Mouse (Mus musculus) neutrophil, adult 65 days (primary cell): ENCODE measurements around the gene Pym1. TPM values are rescaled to one million over a fixed set of nuclear protein-coding genes. Genes with fewer than 3 reads are reported as not detected.

Experiments
- total RNA-seq: library from RNA; stranded (reverse); gene quantifications from 2 replicates; pipeline ENCODE4 v1.2.4, GENCODE M21; 2023

Gene Pym1
- total RNA-seq: 23.9 and 25.2 TPM in 2 replicates

GRCm38 (mm10) chr10:128747646-128748251 is at the start of gene Pym1:
Gene Pym1, plus strand, starts transcription at chr10:128747889.

GRCm38 (mm10) chr10:128703895-128704294 is 43.8 kb upstream of the Pym1 start, which contains the start of gene Pmel:
Gene Pmel, plus strand, starts transcription at chr10:128704195.

GRCm38 (mm10) chr10:128704491-128705316 is 43.0 kb upstream of the Pym1 start, which contains the start of gene Cdk2:
Gene Cdk2, minus strand, starts transcription at chr10:128705031.

GRCm38 (mm10) chr10:128744680-128745601 is 2.7 kb upstream of the Pym1 start, which contains the start of gene Dgka:
Gene Dgka, minus strand, starts transcription at chr10:128744855.

GRCm38 (mm10) chr10:128790398-128791124 is 42.9 kb downstream of the Pym1 start, which contains the start of gene Mmp19:
Gene Mmp19, plus strand, starts transcription at chr10:128790910.

GRCm38 (mm10) chr10:128803771-128804270 is 56.1 kb downstream of the Pym1 start, which contains the start of gene Dnajc14:
Gene Dnajc14, plus strand, starts transcription at chr10:128804062.

GRCm38 (mm10) chr10:128804271-128805091 is 56.8 kb downstream of the Pym1 start, which contains the start of gene Tmem198b:
Gene Tmem198b, minus strand, starts transcription at chr10:128804370.

Other genes with a start within 250 kb of the Pym1 start
- gene Myl6b, start 249.2 kb upstream of the Pym1 start, total RNA-seq: 1.9 and 2.0 TPM in 2 replicates
- gene Esyt1, start 222.0 kb upstream of the Pym1 start, total RNA-seq: 116 and 144 TPM in 2 replicates
- 21.4 and 25.9 TPM in 2 replicates for gene Zc3h10, start 200.1 kb upstream of the Pym1 start, total RNA-seq
- gene Rpl41, start 198.6 kb upstream of the Pym1 start, total RNA-seq: 1,166 and 1,291 TPM in 2 replicates
- 28.5 and 31.0 TPM in 2 replicates for gene Pa2g4, start 181.9 kb upstream of the Pym1 start, total RNA-seq
- 0.35 and 0.50 TPM in 2 replicates for gene Erbb3, start 158.2 kb upstream of the Pym1 start, total RNA-seq
- 150 and 359 TPM in 2 replicates for gene Rps26, start 121.1 kb upstream of the Pym1 start, total RNA-seq
- gene Ikzf4, start 101.9 kb upstream of the Pym1 start, total RNA-seq: 0.16 TPM in 1 of 2 replicates, not detected in the other
- gene Suox, start 73.8 kb upstream of the Pym1 start, total RNA-seq: 1.0 and 1.2 TPM in 2 replicates
- 95.8 and 96.9 TPM in 2 replicates for gene Rab5b, start 51.6 kb upstream of the Pym1 start, total RNA-seq
- gene Pmel, start 43.7 kb upstream of the Pym1 start, total RNA-seq: 2.3 and 2.6 TPM in 2 replicates
- gene Cdk2, start 42.9 kb upstream of the Pym1 start, total RNA-seq: 71.8 and 90.9 TPM in 2 replicates
- gene Dgka, start 3.0 kb upstream of the Pym1 start, total RNA-seq: 46.0 and 58.2 TPM in 2 replicates
- 4.7 and 6.9 TPM in 2 replicates for gene Mmp19, start 43.0 kb downstream of the Pym1 start, total RNA-seq
- gene Dnajc14, start 56.2 kb downstream of the Pym1 start, total RNA-seq: 59.9 and 86.6 TPM in 2 replicates
- gene Tmem198b, start 56.5 kb downstream of the Pym1 start, total RNA-seq: 5.1 and 5.8 TPM in 2 replicates
- 24.9 and 29.6 TPM in 2 replicates for gene Sarnp, start 69.4 kb downstream of the Pym1 start, total RNA-seq
- gene Ormdl2, start 73.8 kb downstream of the Pym1 start, total RNA-seq: 20.0 and 24.0 TPM in 2 replicates
- 0.09 and 0.16 TPM in 2 replicates for gene Gdf11, start 143.8 kb downstream of the Pym1 start, total RNA-seq
- gene Cd63, start 153.1 kb downstream of the Pym1 start, total RNA-seq: 149 and 180 TPM in 2 replicates
- gene Rdh5, start 175.0 kb downstream of the Pym1 start, total RNA-seq: 3.3 and 5.5 TPM in 2 replicates
- 81.6 and 81.7 TPM in 2 replicates for gene Bloc1s1, start 176.1 kb downstream of the Pym1 start, total RNA-seq
- gene Itga7, start 185.9 kb downstream of the Pym1 start, total RNA-seq: 0.13 TPM in 1 of 2 replicates, not detected in the other
- gene Mettl7b, start 213.1 kb downstream of the Pym1 start, total RNA-seq: not detected in 2 replicates
- gene Olfr9, start 241.5 kb downstream of the Pym1 start, total RNA-seq: not detected in 2 replicates